Mouse (Mus musculus) megakaryocyte, embryonic 14.5 days (primary cell): ENCODE results near the gene Gm9999.

Experiments
- FLI1 ChIP-seq: IDR thresholded peaks from 2 replicates; pipeline ENCODE4 v1.6.1; 2012; ENCODE audit warnings: low read length, inconsistent platforms, mixed read lengths
- GATA1 ChIP-seq: IDR thresholded peaks from 3 replicates; pipeline ENCODE4 v1.6.1; 2012; ENCODE audit warnings: mixed read lengths, low read length, inconsistent platforms, borderline replicate concordance

DNA sequence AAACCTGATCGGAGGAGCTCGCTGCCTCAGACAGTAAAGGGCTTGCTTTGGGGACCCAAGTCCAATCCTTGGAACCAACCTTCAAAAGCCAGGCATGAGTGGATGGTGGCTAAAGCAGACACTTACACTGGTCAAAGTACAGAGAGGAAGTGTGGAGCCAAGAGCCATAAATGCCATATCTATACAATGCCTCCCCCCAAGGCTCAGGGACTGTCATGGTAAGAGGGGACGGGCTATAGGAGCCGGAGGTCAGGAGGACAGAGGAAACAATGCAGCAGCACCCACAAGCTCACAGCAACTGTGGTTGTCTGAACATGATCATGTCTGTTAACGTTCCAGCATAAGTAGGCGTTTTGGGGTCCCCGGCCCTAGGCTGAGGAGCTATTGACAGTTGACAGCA, 41.1 kb downstream of the Gm9999 start:
- TF ChIP-seq GATA1 = no peak
- TF ChIP-seq FLI1 = no peak
